Mouse (Mus musculus) embryonic facial prominence, embryonic 15.5 days (tissue): ENCODE data around the gene Gsdma3. TPM values are rescaled to one million over a fixed set of nuclear protein-coding genes. Genes with fewer than 3 reads are reported as not detected.
"Not testable (repeated sequence)": the region's sequence is repeated elsewhere in the genome, so short reads cannot be mapped to it uniquely, and the experiment has no call there.

Source experiments
- ATAC-seq: fragments of 200-750 bp; cut with Nextera tagmentation; 2 replicates; pipeline ENCODE4 v1.8.0; 2017; ENCODE audit warnings: low read depth, moderate TSS enrichment; ENCODE audit not compliant: insufficient number of reproducible peaks, low FRiP score, low TSS enrichment
- H3K27ac ChIP-seq: fragments of 300-500 bp; sonication (generic); replicated peaks from 2 replicates; pipeline ENCODE4 v1.5.1; 2015; ENCODE audit warnings: mild to moderate bottlenecking, inconsistent platforms
- H3K27me3 ChIP-seq: fragments of 300-500 bp; sonication (generic); 2 replicates; pipeline ENCODE4 v1.6.1; 2015; ENCODE audit warnings: inconsistent platforms
- H3K36me3 ChIP-seq: fragments of 300-500 bp; sonication (generic); 2 replicates; pipeline ENCODE4 v1.6.1; 2015; ENCODE audit warnings: mild to moderate bottlenecking, inconsistent platforms
- H3K4me1 ChIP-seq: fragments of 300-500 bp; sonication (generic); 2 replicates; pipeline ENCODE4 v1.6.1; 2015; ENCODE audit warnings: inconsistent platforms
- H3K4me2 ChIP-seq: fragments of 300-500 bp; sonication (generic); replicated peaks from 2 replicates; pipeline ENCODE4 v1.6.1; 2015; ENCODE audit warnings: mild to moderate bottlenecking, inconsistent platforms
- H3K4me3 ChIP-seq: fragments of 300-500 bp; sonication (generic); replicated peaks from 2 replicates; pipeline ENCODE4 v1.5.1; 2015; ENCODE audit warnings: mild to moderate bottlenecking, inconsistent platforms
- H3K9ac ChIP-seq: fragments of 300-500 bp; sonication (generic); 2 replicates; pipeline ENCODE4 v1.6.1; 2015; ENCODE audit warnings: inconsistent platforms
- H3K9me3 ChIP-seq: fragments of 300-500 bp; sonication (generic); replicated peaks from 2 replicates; pipeline ENCODE4 v1.6.1; 2016; ENCODE audit warnings: inconsistent platforms
- WGBS: fragments of 180-500 bp; shearing (Covaris S2); methylation state at CpG from one replicate; pipeline ENCODE4 v1.1.7; 2015; 5-methylcytosine and 5-hydroxymethylcytosine counted together
- polyA plus RNA-seq: library from polyadenylated mRNA; unstranded; fragments of >200 nt; fragmentation: Nextera tagmentation; extraction: Ambion mirVana; gene quantifications from 2 replicates; pipeline ENCODE4 v1.2.1, GENCODE M21; 2015

Gene Gsdma3
- polyA plus RNA-seq, 1 experiment from 2014 or later = not detected

- Histone ChIP-seq H3K27ac (no peak within 1 kb of the TSS), H3K4me1 (peaks cover 15% of the 10 kb centered on the region; the same call in 1 of the 2 replicates), H3K9me3 (no peaks in the 10 kb centered on the region), H3K4me3 (no peak within 1 kb of the TSS), H3K4me2 (no peak within 1 kb of the TSS), H3K36me3 (no peaks in the 10 kb centered on the region), H3K9ac (no peak within 1 kb of the TSS), H3K27me3 (peaks cover 27% of the 10 kb centered on the region)
- no peak for ATAC-seq
- 75% methylated on average over 8 of the region's 8 CpGs for WGBS
Observed at GRCm38 (mm10) chr11:98597991-98598390, 28.2 kb upstream of the Gsdma3 start, which contains the start of gene Lrrc3c. Gene Lrrc3c (plus strand): TSS chr11:98598291.

- WGBS = 50% methylated on average over 18 of the region's 18 CpGs
- Histone ChIP-seq H3K36me3 (no peaks in the 10 kb centered on the region), H3K4me2 (no peak overlapping the region), H3K4me3 (no peak overlapping the region), H3K27ac (no peak overlapping the region), H3K9ac (no peak overlapping the region), H3K4me1 (peaks cover 15% of the 10 kb centered on the region; the same call in 1 of the 2 replicates), H3K27me3 (peaks cover 27% of the 10 kb centered on the region), H3K9me3 (no peaks in the 10 kb centered on the region)
- ATAC-seq = no peak
Observed at GRCm38 (mm10) chr11:98598851-98599290, 27.3 kb upstream of the Gsdma3 start.

GRCm38 (mm10) chr11:98599291-98599690 is 26.9 kb upstream of the Gsdma3 start:
- WGBS = 29% methylated on average over 18 of the region's 18 CpGs
- no peaks in the 10 kb centered on the region for H3K36me3 ChIP-seq
- no peak for ATAC-seq

GRCm38 (mm10) chr11:98602090-98602690 is 24.0 kb upstream of the Gsdma3 start:
- H3K4me1 ChIP-seq = peaks cover 15% of the 10 kb centered on the region; the same call in 1 of the 2 replicates
- no peak for ATAC-seq
- H3K9ac ChIP-seq = no peak overlapping the region
- H3K27me3 ChIP-seq = peaks cover 29% of the 10 kb centered on the region
- H3K9me3 ChIP-seq = no peaks in the 10 kb centered on the region
- peak overlapping the region; percentile 45 for H3K4me2 ChIP-seq
- WGBS = 2% methylated on average over 20 of the region's 20 CpGs
- peak overlapping the region; percentile 23 for H3K4me3 ChIP-seq
- no peaks in the 10 kb centered on the region for H3K36me3 ChIP-seq
- no peak overlapping the region for H3K27ac ChIP-seq

More at GRCm38 (mm10) chr11:98599291-98599690, 26.9 kb upstream of the Gsdma3 start:
- Histone ChIP-seq H3K27ac (no peak overlapping the region), H3K4me2 (no peak overlapping the region), H3K9ac (no peak overlapping the region), H3K27me3 (peaks cover 27% of the 10 kb centered on the region), H3K9me3 (no peaks in the 10 kb centered on the region), H3K4me1 (peaks cover 15% of the 10 kb centered on the region; the same call in 1 of the 2 replicates), H3K4me3 (no peak overlapping the region)

DNA sequence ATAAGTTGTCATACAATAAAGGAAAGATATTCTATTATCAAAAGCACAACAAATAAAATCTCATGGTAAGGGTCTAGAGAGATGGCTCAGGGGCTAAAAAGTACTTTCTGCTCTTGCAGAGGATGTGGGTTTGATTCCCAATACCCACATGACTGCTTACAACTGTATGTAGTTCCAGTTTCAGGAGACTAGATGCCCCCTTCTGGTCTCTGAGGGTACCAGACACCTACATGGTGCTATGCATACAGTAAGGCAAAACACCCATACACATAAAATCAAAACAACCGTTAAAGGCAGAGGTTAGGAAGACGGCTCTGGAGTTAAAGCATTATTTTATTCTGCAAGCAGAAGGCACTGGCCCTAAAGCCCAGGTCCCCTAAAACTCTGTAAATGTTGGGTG is 22.2 kb upstream of the Gsdma3 start:
- H3K9ac ChIP-seq = no peak overlapping the region
- no peaks in the 10 kb centered on the region for H3K9me3 ChIP-seq
- WGBS = 84% methylated on average over 2 of the region's 2 CpGs
- H3K27me3 ChIP-seq = peaks cover 19% of the 10 kb centered on the region
- ATAC-seq = no peak
- no peak overlapping the region for H3K4me2 ChIP-seq
- no peaks in the 10 kb centered on the region for H3K36me3 ChIP-seq
- H3K27ac ChIP-seq = no peak overlapping the region
- no peak overlapping the region for H3K4me3 ChIP-seq
- H3K4me1 ChIP-seq = peaks cover 12% of the 10 kb centered on the region; the same call in 1 of the 2 replicates

DNA sequence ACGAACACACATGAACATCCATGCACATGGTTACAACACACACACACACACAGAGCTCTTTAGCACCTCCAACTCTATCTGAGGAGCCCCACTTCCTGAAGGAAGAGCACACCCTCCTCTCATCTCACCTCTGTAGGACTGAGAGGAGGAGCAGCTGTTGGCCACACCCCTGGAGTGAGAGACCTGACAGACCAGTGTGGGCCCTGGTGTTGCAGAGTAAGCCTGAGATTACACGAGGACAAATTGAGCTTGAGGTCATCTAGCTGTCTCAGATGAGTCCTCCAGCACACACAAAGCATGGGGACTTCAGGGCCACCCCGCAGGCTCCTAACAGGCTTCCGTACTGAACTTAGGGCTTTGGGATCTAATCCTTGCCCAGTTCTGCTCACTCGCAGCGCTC is 21.2 kb upstream of the Gsdma3 start:
- peaks cover 21% of the 10 kb centered on the region for H3K27me3 ChIP-seq
- H3K9ac ChIP-seq, H3K36me3 ChIP-seq, H3K4me3 ChIP-seq, ATAC-seq, H3K27ac ChIP-seq, H3K9me3 ChIP-seq, H3K4me1 ChIP-seq, H3K4me2 ChIP-seq: not testable (repeated sequence)
- WGBS = 65% methylated on average over 6 of the region's 6 CpGs

DNA sequence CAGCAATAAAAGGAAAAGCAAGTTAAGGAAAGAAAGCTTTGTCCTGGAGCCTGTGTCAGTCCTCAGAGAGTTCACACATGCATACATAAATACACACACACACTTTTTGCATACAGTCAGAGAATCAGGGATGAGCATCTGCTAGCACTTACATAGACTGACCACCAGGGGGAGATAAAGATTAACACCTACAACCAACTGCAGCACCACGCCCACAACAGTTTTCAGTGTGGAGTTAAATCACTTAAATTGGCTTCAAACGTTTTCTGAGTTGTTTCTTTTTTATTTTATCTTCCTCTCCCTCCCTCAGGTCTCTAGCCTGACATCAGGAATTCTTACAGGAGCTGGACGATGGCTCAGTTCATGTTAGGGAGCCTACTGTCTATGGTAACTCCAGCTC is 19.4 kb upstream of the Gsdma3 start:
- Histone ChIP-seq H3K36me3 (no peaks in the 10 kb centered on the region), H3K4me2 (no peak overlapping the region), H3K9me3 (no peaks in the 10 kb centered on the region), H3K9ac (no peak overlapping the region), H3K4me1 (peaks cover 7% of the 10 kb centered on the region; the same call in 1 of the 2 replicates), H3K27ac (no peak overlapping the region), H3K27me3 (peaks cover 17% of the 10 kb centered on the region), H3K4me3 (no peak overlapping the region)
- WGBS = 6% methylated on average over 3 of the region's 3 CpGs
- ATAC-seq = no peak

DNA sequence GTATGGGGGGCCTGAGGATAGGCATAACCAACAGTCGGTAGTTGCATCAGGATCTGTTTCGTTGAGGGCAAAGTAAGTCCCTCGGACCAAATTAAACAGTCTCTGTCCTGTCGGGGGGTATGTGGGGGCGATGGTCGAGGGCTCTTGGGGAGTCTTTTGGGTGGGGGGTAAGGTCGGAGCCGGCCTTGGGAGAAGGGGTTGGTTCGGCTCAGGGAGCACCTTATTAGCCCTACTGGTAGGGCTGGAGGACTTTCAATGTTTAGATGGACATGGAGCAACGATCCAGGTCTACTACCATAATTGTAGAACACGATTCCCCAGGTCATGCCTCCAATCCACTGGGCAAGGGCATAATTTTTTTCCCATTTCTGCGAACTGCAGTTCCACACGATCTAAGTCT is 5.4 kb upstream of the Gsdma3 start:
- H3K27me3 ChIP-seq = no peaks in the 10 kb centered on the region
- no peak overlapping the region for H3K27ac ChIP-seq
- no peak overlapping the region for H3K4me2 ChIP-seq
- H3K4me1 ChIP-seq = no peaks in the 10 kb centered on the region
- H3K4me3 ChIP-seq = no peak overlapping the region
- ATAC-seq = no peak
- H3K9ac ChIP-seq = no peak overlapping the region
- 92% methylated on average over 13 of the region's 13 CpGs for WGBS
- H3K9me3 ChIP-seq = 0 out of 2 replicates have a peak, but pooled peaks cover 4% of the 10 kb centered on the region
- no peaks in the 10 kb centered on the region for H3K36me3 ChIP-seq

DNA sequence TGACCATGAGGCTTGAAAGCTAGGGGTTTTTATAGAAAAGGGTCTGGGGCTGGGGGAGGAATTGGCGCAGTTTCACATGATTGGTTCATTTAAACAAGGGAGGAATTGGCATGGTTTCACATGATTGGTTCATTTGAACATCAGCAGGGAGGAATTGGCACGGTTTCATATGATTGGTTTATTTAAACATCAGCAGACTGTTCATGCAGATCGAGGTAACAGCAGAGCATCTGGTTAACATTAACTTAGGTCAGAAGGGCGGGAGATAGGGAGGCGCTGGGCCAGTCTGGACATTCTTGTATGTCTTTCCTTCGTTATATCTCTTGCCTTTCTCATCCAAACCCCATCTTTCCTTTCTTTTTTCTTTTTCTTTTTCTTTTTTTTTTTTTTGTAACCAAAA is 2.2 kb upstream of the Gsdma3 start:
- not testable (repeated sequence) for H3K4me2 ChIP-seq, H3K9ac ChIP-seq, H3K27me3 ChIP-seq, H3K4me1 ChIP-seq, H3K9me3 ChIP-seq, ATAC-seq, H3K36me3 ChIP-seq, H3K4me3 ChIP-seq, H3K27ac ChIP-seq
- WGBS = 69% methylated on average over 6 of the region's 6 CpGs

GRCm38 (mm10) chr11:98624381-98624780 is 1.8 kb upstream of the Gsdma3 start:
- not testable (repeated sequence) for H3K9ac ChIP-seq, H3K4me2 ChIP-seq, H3K4me1 ChIP-seq, H3K27me3 ChIP-seq, H3K27ac ChIP-seq, ATAC-seq, H3K4me3 ChIP-seq, H3K36me3 ChIP-seq, H3K9me3 ChIP-seq
- WGBS = 90% methylated on average over 2 of the region's 2 CpGs

DNA sequence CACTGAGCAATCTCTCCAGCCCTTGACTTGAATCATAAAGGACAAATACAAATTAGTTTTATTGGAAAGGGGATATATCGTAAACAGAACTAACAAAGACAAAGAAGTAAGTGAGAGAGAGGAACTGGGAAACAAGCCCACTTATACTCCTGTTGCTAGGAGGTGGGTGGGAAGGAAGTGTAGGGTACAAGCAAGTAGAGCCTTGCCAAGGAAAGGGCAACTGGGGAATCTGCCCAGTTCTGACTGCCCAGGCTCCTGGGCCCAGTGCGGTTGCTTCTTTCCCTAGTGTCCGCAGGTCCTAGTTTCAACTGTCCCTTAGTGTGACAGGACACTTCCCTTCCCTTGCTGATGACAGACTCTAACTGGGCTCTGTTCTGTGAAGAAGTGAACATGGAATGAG is 2.5 kb downstream of the Gsdma3 start:
- H3K4me3 ChIP-seq = no peak overlapping the region
- H3K27me3 ChIP-seq = 0 out of 2 replicates have a peak, but pooled peaks cover 8% of the 10 kb centered on the region
- no peaks in the 10 kb centered on the region for H3K36me3 ChIP-seq
- no peaks in the 10 kb centered on the region for H3K9me3 ChIP-seq
- no peak overlapping the region for H3K4me2 ChIP-seq
- H3K9ac ChIP-seq = no peak overlapping the region
- no peaks in the 10 kb centered on the region for H3K4me1 ChIP-seq
- no peak for ATAC-seq
- WGBS = 89% methylated on average over 3 of the region's 3 CpGs
- no peak overlapping the region for H3K27ac ChIP-seq

DNA sequence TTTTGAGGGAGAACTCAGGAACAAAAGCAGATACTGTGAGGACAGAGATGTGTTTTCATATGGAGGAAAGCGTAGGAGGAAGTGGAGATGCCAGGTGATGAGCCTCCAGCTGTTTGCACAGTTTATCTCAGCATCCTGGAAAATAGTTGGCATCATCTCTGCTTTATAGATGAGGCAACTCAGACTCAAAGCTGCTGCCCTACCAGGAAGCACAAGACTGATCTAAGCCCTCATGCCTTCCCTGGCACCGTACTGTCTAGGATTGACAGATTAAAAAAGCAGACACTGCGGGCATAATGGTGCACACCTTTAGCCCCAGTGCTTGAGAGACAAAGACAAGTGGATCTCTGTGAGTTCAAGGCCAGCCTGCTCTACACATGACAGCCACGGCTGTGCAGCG is 4.5 kb downstream of the Gsdma3 start:
- H3K4me2 ChIP-seq = no peak overlapping the region
- 0 out of 2 replicates have a peak, but pooled peaks cover 8% of the 10 kb centered on the region for H3K27me3 ChIP-seq
- 86% methylated on average over 5 of the region's 5 CpGs for WGBS
- H3K4me1 ChIP-seq = no peaks in the 10 kb centered on the region
- H3K36me3 ChIP-seq = no peaks in the 10 kb centered on the region
- ATAC-seq = no peak
- H3K9ac ChIP-seq = no peak overlapping the region
- no peak overlapping the region for H3K27ac ChIP-seq
- no peaks in the 10 kb centered on the region for H3K9me3 ChIP-seq
- H3K4me3 ChIP-seq = no peak overlapping the region
